Mouse (Mus musculus): ENCODE measurements at regions not wholly inside any gene's neighbourhood (a gene's known extent, or its start where the extent isn't known, plus 50 kb on each side); places are given as distances from the start of the nearest gene placed in this dataset.

DNA sequence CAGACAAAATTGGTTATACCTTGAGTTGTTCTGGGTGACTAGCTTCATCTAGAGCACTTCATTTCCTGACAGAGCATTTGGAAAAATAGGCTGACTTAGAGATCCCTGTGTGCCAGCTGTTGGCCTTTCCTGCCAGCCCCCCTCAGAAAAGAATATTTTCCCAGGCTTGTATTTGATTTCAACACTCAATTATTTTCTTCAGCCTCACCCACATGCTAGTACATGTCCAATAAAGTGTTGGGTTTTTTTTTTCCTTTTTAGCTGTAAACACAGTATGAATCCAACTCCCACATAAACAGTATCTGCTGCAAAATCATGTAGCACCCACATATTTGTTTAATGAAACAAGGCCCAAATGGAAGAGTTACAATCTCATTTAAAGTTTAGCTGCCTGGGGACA, 256.8 kb upstream of the Acvr2a start:
- Histone ChIP-seq H3K4me3 (ENCODE audit: low read length) (no peak overlapping the region), H3K9me3 (ENCODE audit: control insufficient read depth, low read length) (no peaks in the 10 kb centered on the region), H3K36me3 (ENCODE audit: control insufficient read depth, insufficient read depth, low read length) (no peaks in the 10 kb centered on the region), H3K4me1 (ENCODE audit: control insufficient read depth, insufficient read depth, low read length) (no peaks in the 10 kb centered on the region), H3K27me3 (ENCODE audit: control insufficient read depth, insufficient read depth, low read length) (no peaks in the 10 kb centered on the region), H3K27ac (ENCODE audit: low read depth, low read length) (no peak overlapping the region), H3K4me2 (replicated peaks; ENCODE audit: low read depth, low read length) (no peak overlapping the region), H3K9ac (ENCODE audit: low read depth, low read length) (no peak overlapping the region)
- ATAC-seq (ENCODE audit: low FRiP score, low TSS enrichment) = no peak

DNA sequence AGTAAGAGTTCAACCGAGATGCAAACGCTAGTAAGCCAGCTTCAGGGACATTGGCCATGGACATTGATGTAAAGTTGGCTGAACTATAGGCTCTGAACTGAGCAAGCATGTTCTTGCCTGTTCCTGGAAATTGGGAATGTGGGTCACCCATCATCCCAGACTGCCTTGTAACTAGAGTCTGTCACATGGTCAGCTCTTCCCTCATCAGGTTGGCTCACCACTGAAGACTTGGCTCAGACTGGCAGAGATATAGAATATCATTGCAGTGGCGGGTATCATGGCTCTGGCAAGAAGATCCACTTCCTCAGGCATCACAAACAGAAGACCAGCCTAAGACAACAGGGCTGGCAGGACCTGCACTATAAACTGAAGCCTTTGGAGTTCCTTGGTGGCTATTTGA, 255.3 kb upstream of the Acvr2a start:
- Histone ChIP-seq H3K9me3 (ENCODE audit: control insufficient read depth, low read length) (no peaks in the 10 kb centered on the region), H3K4me1 (ENCODE audit: control insufficient read depth, insufficient read depth, low read length) (no peaks in the 10 kb centered on the region), H3K36me3 (ENCODE audit: control insufficient read depth, insufficient read depth, low read length) (no peaks in the 10 kb centered on the region), H3K27ac (ENCODE audit: low read depth, low read length) (no peak overlapping the region), H3K4me2 (replicated peaks; ENCODE audit: low read depth, low read length) (no peak overlapping the region), H3K27me3 (ENCODE audit: control insufficient read depth, insufficient read depth, low read length) (no peaks in the 10 kb centered on the region), H3K9ac (ENCODE audit: low read depth, low read length) (no peak overlapping the region), H3K4me3 (ENCODE audit: low read length) (no peak overlapping the region)
- WGBS = 84% methylated on average over 3 of the region's 3 CpGs
- ATAC-seq (ENCODE audit: low FRiP score, low TSS enrichment) = no peak

GRCm38 (mm10) chr2:48563636-48564035, 250.3 kb upstream of the Acvr2a start:
- no peak overlapping the region for H3K4me3 ChIP-seq (ENCODE audit: low read length)
- no peak overlapping the region for H3K9ac ChIP-seq (ENCODE audit: low read depth, low read length)
- H3K27ac ChIP-seq (ENCODE audit: low read depth, low read length) = no peak overlapping the region
- no peak overlapping the region for H3K4me2 ChIP-seq (replicated peaks; ENCODE audit: low read depth, low read length)
- WGBS = 76% methylated on average over 3 of the region's 3 CpGs
- H3K4me1 ChIP-seq (ENCODE audit: control insufficient read depth, insufficient read depth, low read length) = no peaks in the 10 kb centered on the region
- H3K27me3 ChIP-seq (ENCODE audit: control insufficient read depth, insufficient read depth, low read length) = no peaks in the 10 kb centered on the region
- H3K9me3 ChIP-seq (ENCODE audit: control insufficient read depth, low read length) = no peaks in the 10 kb centered on the region
- ATAC-seq (ENCODE audit: low FRiP score, low TSS enrichment) = no peak
- H3K36me3 ChIP-seq (ENCODE audit: control insufficient read depth, insufficient read depth, low read length) = no peaks in the 10 kb centered on the region

DNA sequence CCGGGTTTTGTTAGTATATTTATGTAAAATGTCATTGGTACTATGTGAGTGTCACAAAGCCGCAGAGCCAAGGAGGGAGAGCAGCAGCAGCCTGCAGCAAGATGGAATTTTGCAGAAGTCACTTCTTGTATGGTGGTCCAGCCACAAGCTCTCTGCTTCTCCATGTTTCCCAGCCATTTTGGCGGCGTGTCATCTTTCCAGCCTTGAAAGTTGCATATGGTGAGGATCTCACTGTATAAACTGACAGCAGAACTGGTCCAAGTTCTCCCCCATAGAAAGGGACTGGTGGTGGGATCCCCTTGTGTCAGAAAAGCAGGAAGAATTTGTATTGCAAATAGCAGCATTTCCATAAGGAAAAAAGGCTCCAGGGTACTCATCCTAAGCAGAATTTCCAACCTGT, 249.7 kb upstream of the Acvr2a start:
- Histone ChIP-seq H3K4me2 (replicated peaks; ENCODE audit: low read depth, low read length) (no peak overlapping the region), H3K4me1 (ENCODE audit: control insufficient read depth, insufficient read depth, low read length) (no peaks in the 10 kb centered on the region), H3K9ac (ENCODE audit: low read depth, low read length) (no peak overlapping the region), H3K9me3 (ENCODE audit: control insufficient read depth, low read length) (no peaks in the 10 kb centered on the region), H3K27ac (ENCODE audit: low read depth, low read length) (no peak overlapping the region), H3K36me3 (ENCODE audit: control insufficient read depth, insufficient read depth, low read length) (no peaks in the 10 kb centered on the region), H3K27me3 (ENCODE audit: control insufficient read depth, insufficient read depth, low read length) (no peaks in the 10 kb centered on the region), H3K4me3 (ENCODE audit: low read length) (no peak overlapping the region)
- no peak for ATAC-seq (ENCODE audit: low FRiP score, low TSS enrichment)
- 86% methylated on average over 4 of the region's 4 CpGs for WGBS

- Histone ChIP-seq H3K4me2 (replicated peaks; ENCODE audit: low read depth, low read length) (no peak overlapping the region), H3K9me3 (ENCODE audit: control insufficient read depth, low read length) (no peaks in the 10 kb centered on the region), H3K27ac (ENCODE audit: low read depth, low read length) (no peak overlapping the region), H3K4me3 (ENCODE audit: low read length) (no peak overlapping the region), H3K4me1 (ENCODE audit: control insufficient read depth, insufficient read depth, low read length) (no peaks in the 10 kb centered on the region), H3K36me3 (ENCODE audit: control insufficient read depth, insufficient read depth, low read length) (no peaks in the 10 kb centered on the region), H3K27me3 (ENCODE audit: control insufficient read depth, insufficient read depth, low read length) (no peaks in the 10 kb centered on the region), H3K9ac (ENCODE audit: low read depth, low read length) (no peak overlapping the region)
- WGBS = 59% methylated on average over 6 of the region's 6 CpGs
- no peak for ATAC-seq (ENCODE audit: low FRiP score, low TSS enrichment)
Observed at GRCm38 (mm10) chr2:48567871-48568270, 246.0 kb upstream of the Acvr2a start.

- H3K4me3 ChIP-seq (ENCODE audit: low read length) = no peak overlapping the region
- H3K9me3 ChIP-seq (ENCODE audit: control insufficient read depth, low read length) = no peaks in the 10 kb centered on the region
- no peaks in the 10 kb centered on the region for H3K4me1 ChIP-seq (ENCODE audit: control insufficient read depth, insufficient read depth, low read length)
- H3K27me3 ChIP-seq (ENCODE audit: control insufficient read depth, insufficient read depth, low read length) = no peaks in the 10 kb centered on the region
- no peak for ATAC-seq (ENCODE audit: low FRiP score, low TSS enrichment)
- 77% methylated on average over 7 of the region's 7 CpGs for WGBS
- H3K27ac ChIP-seq (ENCODE audit: low read depth, low read length) = no peak overlapping the region
- H3K9ac ChIP-seq (ENCODE audit: low read depth, low read length) = no peak overlapping the region
- no peaks in the 10 kb centered on the region for H3K36me3 ChIP-seq (ENCODE audit: control insufficient read depth, insufficient read depth, low read length)
- H3K4me2 ChIP-seq (replicated peaks; ENCODE audit: low read depth, low read length) = no peak overlapping the region
Observed at GRCm38 (mm10) chr2:48586162-48586830, 227.6 kb upstream of the Acvr2a start.

DNA sequence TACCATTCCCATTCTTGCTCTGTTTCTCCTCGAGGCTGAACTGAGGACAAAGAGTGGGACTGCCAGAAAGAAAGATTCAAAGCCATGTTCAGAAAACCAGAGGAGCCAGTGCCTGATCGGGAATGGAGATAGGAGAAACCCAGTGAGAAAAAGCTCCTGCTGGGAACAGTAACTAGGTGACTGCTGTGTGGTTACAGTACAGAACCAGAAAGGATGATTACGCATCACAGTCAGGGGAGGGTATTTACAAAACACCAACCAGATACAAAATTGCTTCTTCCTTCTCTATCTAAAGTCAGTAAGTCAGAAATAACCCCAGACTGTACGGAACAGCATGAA, 227.1 kb upstream of the Acvr2a start:
- no peak overlapping the region for H3K4me3 ChIP-seq (ENCODE audit: low read length)
- H3K27me3 ChIP-seq (ENCODE audit: control insufficient read depth, insufficient read depth, low read length) = no peaks in the 10 kb centered on the region
- ATAC-seq (ENCODE audit: low FRiP score, low TSS enrichment) = no peak
- no peaks in the 10 kb centered on the region for H3K9me3 ChIP-seq (ENCODE audit: control insufficient read depth, low read length)
- H3K4me1 ChIP-seq (ENCODE audit: control insufficient read depth, insufficient read depth, low read length) = no peaks in the 10 kb centered on the region
- no peak overlapping the region for H3K4me2 ChIP-seq (replicated peaks; ENCODE audit: low read depth, low read length)
- no peaks in the 10 kb centered on the region for H3K36me3 ChIP-seq (ENCODE audit: control insufficient read depth, insufficient read depth, low read length)
- 77% methylated on average over 4 of the region's 4 CpGs for WGBS
- H3K9ac ChIP-seq (ENCODE audit: low read depth, low read length) = no peak overlapping the region
- H3K27ac ChIP-seq (ENCODE audit: low read depth, low read length) = no peak overlapping the region

- ATAC-seq (ENCODE audit: low FRiP score, low TSS enrichment) = no peak
- Histone ChIP-seq H3K27me3 (ENCODE audit: control insufficient read depth, insufficient read depth, low read length) (no peaks in the 10 kb centered on the region), H3K36me3 (ENCODE audit: control insufficient read depth, insufficient read depth, low read length) (no peaks in the 10 kb centered on the region), H3K9me3 (ENCODE audit: control insufficient read depth, low read length) (no peaks in the 10 kb centered on the region), H3K4me1 (ENCODE audit: control insufficient read depth, insufficient read depth, low read length) (no peaks in the 10 kb centered on the region), H3K27ac (ENCODE audit: low read depth, low read length) (no peak overlapping the region), H3K4me3 (ENCODE audit: low read length) (no peak overlapping the region), H3K9ac (ENCODE audit: low read depth, low read length) (no peak overlapping the region), H3K4me2 (replicated peaks; ENCODE audit: low read depth, low read length) (no peak overlapping the region)
Observed at GRCm38 (mm10) chr2:48589709-48590108, 224.2 kb upstream of the Acvr2a start.

DNA sequence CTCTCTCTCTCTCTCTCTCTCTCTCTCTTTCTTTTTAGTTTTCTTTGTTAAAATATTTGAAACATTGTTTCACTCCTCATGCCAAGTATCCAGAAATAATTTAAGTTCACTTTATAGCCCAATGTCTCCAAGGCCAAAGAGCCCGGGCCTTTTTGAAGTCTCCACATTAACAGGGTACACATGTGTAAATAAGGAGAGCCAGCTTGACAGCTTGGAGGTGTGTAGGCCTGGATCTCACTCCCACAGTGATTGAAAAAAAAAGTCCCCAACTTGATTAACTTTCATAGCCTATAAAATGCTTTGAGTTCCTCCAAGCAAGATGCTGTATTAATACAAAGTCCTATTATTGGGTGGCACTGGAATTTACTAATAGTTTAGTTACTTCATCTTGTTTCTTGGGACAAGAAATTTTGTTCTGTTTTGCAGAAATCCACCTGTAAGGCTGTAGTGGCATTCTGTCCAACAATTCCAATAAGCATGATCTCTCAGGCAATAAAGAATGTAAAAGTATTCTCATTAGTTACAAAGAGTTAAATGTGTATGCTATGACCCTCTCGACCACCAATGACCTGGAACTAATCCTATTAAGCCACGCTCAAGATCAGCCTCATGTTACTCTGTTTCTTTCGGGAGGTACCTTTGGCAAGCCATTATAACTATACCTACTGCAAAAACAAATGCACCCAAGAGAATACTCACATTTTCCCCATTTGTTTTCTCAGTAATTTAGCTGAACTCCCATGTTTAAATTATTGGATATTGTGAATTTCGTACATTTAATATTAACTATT, 215.9 kb upstream of the Acvr2a start:
- Histone ChIP-seq H3K36me3 (ENCODE audit: control insufficient read depth, insufficient read depth, low read length) (no peaks in the 10 kb centered on the region), H3K4me1 (ENCODE audit: control insufficient read depth, insufficient read depth, low read length) (no peaks in the 10 kb centered on the region), H3K27me3 (ENCODE audit: control insufficient read depth, insufficient read depth, low read length) (no peaks in the 10 kb centered on the region), H3K4me2 (replicated peaks; ENCODE audit: low read depth, low read length) (no peak overlapping the region), H3K9me3 (ENCODE audit: control insufficient read depth, low read length) (no peaks in the 10 kb centered on the region), H3K27ac (ENCODE audit: low read depth, low read length) (no peak overlapping the region), H3K9ac (ENCODE audit: low read depth, low read length) (no peak overlapping the region), H3K4me3 (ENCODE audit: low read length) (no peak overlapping the region)
- ATAC-seq (ENCODE audit: low FRiP score, low TSS enrichment) = no peak
- WGBS = 51% methylated on average over 5 of the region's 5 CpGs

Data from kidney, embryonic 14.5 days (tissue).